Mouse (Mus musculus): ENCODE results near the gene Pak1.
A peak's percentile ranks its signal among the peaks of the same experiment; 100 is the strongest.
"Not testable (repeated sequence)": the region's sequence is repeated elsewhere in the genome, so short reads cannot be mapped to it uniquely, and the experiment has no call there.

Gene Pak1

GRCm38 (mm10) chr7:97849557-97849956, 61.2 kb downstream of the Pak1 start:
- not testable (repeated sequence) for DNase-seq (ENCODE audit: low spot score)

- DNase-seq (ENCODE audit: low spot score) = peak; percentile 20
Observed at GRCm38 (mm10) chr7:97850331-97850730, 62.0 kb downstream of the Pak1 start.

GRCm38 (mm10) chr7:97863512-97863911, 75.2 kb downstream of the Pak1 start:
- DNase-seq (ENCODE audit: low spot score) = no peak

DNA sequence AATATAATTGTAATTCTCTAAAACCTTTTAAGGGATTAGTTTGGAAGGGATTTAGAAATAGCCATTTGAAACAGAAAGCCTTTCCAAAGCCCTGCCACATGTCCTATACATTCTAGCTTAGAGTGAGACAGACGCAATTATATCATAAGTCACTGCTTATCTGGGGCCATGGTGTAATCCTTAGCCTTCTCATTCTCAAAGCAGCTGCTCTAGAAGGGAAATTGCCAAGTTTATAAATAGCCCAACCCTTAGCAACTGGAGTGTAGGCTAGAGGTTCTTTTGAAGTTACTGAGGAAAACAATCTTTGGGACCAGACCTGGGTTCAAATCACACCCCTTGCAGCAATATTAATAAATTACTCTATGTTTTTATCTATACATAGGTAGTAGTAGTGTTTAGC, 76.2 kb downstream of the Pak1 start:
- DNase-seq (ENCODE audit: low spot score) = no peak

DNA sequence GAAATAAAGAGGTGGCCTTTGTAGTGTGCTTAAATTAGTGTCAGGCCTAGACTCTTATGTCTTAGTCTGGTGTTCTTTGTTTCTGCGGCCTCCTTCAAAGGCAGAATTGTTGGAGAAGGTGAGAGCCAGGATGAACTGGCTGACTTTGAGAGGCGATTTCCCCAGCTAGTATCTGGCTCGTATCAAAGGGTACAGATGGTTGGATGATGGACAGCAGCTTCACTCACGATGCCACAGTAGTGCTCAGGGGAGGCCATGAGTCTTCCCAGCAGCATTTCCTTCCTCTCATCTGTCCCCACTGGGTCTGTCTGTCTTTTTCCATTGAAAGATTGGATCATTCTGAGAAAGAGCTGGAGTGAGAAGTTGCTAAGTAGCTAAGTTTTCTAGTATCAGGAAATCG, 79.5 kb downstream of the Pak1 start:
- no peak for DNase-seq (ENCODE audit: low spot score)

GRCm38 (mm10) chr7:97868766-97869165, 80.4 kb downstream of the Pak1 start:
- no peak for DNase-seq (ENCODE audit: low spot score)

GRCm38 (mm10) chr7:97872396-97872795, 84.1 kb downstream of the Pak1 start:
- DNase-seq (ENCODE audit: low spot score) = no peak

DNA sequence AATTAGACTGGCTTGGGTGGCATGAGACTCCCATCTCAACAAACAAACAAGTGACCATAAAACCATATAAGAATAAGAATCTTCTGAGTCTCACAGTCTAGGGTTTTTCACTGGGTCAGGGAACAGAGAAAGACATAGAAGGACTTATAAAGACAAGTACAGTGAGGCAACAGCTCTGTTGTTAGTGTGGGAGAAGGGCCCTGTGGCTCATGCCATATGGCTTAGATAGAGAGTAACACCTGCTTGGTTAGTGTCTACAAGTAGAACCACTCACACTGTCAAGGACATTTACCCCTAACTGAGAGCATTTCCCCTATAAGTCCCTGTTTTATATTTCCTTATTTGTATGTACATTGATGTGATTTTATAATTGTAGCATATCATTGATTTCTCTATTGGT, 85.0 kb downstream of the Pak1 start:
- DNase-seq (ENCODE audit: low spot score) = no peak

- no peak for DNase-seq (ENCODE audit: low spot score)
Observed at GRCm38 (mm10) chr7:97877846-97878538, 89.7 kb downstream of the Pak1 start.

DNA sequence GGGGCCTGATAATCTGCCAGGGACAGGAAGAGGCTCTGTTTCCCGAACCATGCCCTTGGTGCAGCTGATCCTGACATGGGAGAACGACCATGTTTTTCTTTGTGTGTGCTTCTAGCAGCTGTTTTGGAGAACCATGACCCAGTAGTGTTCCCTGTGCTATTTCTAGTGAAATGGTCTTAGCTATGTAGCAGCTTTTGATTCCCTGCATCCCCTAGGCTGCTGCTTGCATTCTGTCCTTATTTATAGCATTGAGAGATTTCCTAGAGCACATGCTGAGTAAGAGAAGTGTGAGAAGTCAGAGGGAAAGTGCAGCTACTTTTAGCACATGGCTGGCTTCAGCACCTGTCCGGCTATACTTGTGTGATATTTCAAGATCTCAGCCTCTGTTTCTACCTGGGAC, 123.3 kb downstream of the Pak1 start:
- DNase-seq (ENCODE audit: low spot score) = no peak

GRCm38 (mm10) chr7:97914833-97915516, 126.6 kb downstream of the Pak1 start:
- no peak for DNase-seq (ENCODE audit: low spot score)

DNA sequence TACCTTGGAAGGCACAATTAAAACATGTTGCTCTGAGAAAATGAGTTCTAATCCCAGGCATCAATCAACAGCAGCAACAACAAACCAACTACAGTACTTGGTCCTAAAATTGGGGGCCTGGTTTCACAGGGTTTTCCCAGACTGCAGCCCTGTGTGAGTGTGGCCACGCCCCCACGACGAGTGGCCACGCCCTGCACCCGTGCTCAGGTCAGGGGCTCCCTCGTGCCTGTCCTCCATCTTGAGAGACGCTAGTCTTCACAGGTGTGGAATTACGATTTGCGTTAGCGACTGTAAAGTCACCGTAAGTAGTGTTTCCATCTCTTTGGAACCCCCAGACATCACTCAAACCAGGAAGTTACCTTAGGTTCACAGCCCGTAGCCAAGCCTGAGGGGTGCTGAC, 131.4 kb downstream of the Pak1 start, which contains the start of gene Gdpd4:
TSS of gene Gdpd4 (plus strand) at position 214 of the 400 bp plus-strand sequence.
- peak; percentile 77 for DNase-seq (ENCODE audit: low spot score)

DNA sequence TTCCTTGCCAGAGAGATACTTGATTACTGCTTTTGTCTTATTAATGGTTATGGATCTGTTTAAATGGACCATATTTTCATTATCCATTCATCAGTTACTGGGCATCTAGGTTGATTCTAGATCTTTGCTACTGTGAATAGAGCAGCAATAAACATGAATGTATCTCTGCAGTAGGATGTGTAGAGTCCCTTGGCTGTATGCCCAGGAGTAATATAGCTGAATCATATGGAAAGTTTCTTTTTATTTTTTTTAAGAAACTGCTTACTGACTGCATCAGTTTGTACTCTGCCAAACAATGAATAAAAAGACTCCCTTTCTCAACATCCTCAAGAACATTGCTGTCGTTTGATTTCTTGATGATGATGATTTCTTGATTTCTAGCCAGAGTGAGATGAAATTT, 137.5 kb downstream of the Pak1 start:
- no peak for DNase-seq (ENCODE audit: low spot score)

DNA sequence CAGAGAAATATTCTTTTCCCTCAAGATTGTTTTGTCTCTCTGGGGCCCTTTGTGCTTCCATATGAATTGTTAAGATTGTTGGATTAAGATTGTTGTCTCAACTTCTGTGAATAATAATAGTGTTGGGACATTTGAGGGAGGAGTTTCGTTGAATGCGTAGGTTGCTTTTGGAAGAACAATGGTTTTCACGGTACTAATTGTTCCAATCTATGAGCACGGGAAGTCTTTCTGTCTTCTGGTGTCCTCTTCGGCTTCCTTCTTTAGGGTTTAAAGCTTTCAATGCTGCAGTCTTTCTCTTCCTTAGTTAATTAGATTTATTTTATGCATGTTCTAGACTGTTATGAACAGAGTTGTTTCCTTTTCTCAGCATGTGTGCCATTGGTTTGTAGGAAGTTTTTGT, 138.6 kb downstream of the Pak1 start:
- no peak for DNase-seq (ENCODE audit: low spot score)

DNA sequence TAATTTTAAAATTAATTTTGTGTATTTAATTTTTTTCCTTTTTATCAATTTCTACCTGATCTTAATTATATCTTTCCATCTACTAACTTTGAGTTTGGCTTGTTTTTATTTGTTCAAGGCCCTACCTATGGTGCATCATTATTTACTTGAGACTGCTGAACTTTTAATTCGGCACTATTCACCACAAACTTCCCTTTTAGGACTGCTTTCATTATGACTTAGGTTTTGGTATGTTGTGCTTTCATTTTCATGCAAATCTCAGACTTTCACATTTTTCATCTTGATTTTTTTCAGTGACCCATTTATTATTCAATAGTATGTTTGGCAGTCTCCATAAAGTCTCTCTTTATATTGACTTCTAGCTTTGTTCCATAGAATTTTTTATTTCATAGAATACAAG, 156.1 kb downstream of the Pak1 start:
- no peak for DNase-seq (ENCODE audit: low spot score)

All from testis, postnatal 14 days (tissue).